Mouse (Mus musculus) mouse trophoblast stem cell (cell line): Measurements from ENCODE around the gene 1700012B07Rik.

ENCODE experiments used
- in situ Hi-C, 2 experiments: fragments of 300-500 bp; cut with MseI, MboI; formaldehyde crosslinking; loops; 2 replicates in 1 of 2; 3 replicates in 1 of 2; pipeline ENCODE4 v1.15.1; 2025

The 1700012B07Rik gene

GRCm38 (mm10) chr11:109827946-109828345 is at the start of gene 1700012B07Rik:
Gene 1700012B07Rik, minus strand, starts transcription at chr11:109828046.
- in situ Hi-C loops = no loop called here

- in situ Hi-C loops = loop anchor here in 1 of 2 experiments (5.0 kb wide), 1 partner anchor 391 kb away; no protein-coding TSS in a partner anchor
Measured at GRCm38 (mm10) chr11:109876767-109877166, 48.9 kb upstream of the 1700012B07Rik start.

GRCm38 (mm10) chr11:109875834-109876233 is 48.0 kb upstream of the 1700012B07Rik start:
- in situ Hi-C loops = loop anchor here in 1 of 2 experiments (5.0 kb wide), 1 partner anchor 391 kb away; no protein-coding TSS in a partner anchor

GRCm38 (mm10) chr11:109875525-109875802 is 47.6 kb upstream of the 1700012B07Rik start:
- in situ Hi-C loops = loop anchor here in 1 of 2 experiments (5.0 kb wide), 1 partner anchor 392 kb away; no protein-coding TSS in a partner anchor

- in situ Hi-C loops = loop anchor here (5.0 to 25.0 kb wide), 2 partner anchors 392 to 438 kb away; partner anchors contain the start of gene Amz2 (in 1 of the 2)
Measured at GRCm38 (mm10) chr11:109874651-109875524, 47.0 kb upstream of the 1700012B07Rik start.

GRCm38 (mm10) chr11:109873852-109874610 is 46.2 kb upstream of the 1700012B07Rik start:
- in situ Hi-C loops = loop anchor here (5.0 to 25.0 kb wide), 2 partner anchors 393 to 437 kb away; partner anchors contain the start of gene Amz2 (in 1 of the 2)

GRCm38 (mm10) chr11:109873161-109873775 is 45.4 kb upstream of the 1700012B07Rik start:
- in situ Hi-C loops = loop anchor here (5.0 to 25.0 kb wide), 2 partner anchors 394 to 436 kb away; partner anchors contain the start of gene Amz2 (in 1 of the 2)

GRCm38 (mm10) chr11:109872674-109873073 is 44.8 kb upstream of the 1700012B07Rik start:
- in situ Hi-C loops = loop anchor here (5.0 to 25.0 kb wide), 2 partner anchors 395 to 435 kb away; partner anchors contain the start of gene Amz2 (in 1 of the 2)

GRCm38 (mm10) chr11:109872056-109872455 is 44.2 kb upstream of the 1700012B07Rik start:
- in situ Hi-C loops = loop anchor here (5.0 to 25.0 kb wide), 2 partner anchors 395 to 435 kb away; partner anchors contain the start of gene Amz2 (in 1 of the 2)

- in situ Hi-C loops = loop anchor here (10.0 to 25.0 kb wide), 2 partner anchors 423 to 431 kb away; partner anchors contain the start of gene Amz2 (in 1 of the 2)
Measured at GRCm38 (mm10) chr11:109867861-109868260, 40.0 kb upstream of the 1700012B07Rik start.

GRCm38 (mm10) chr11:109866537-109867160 is 38.8 kb upstream of the 1700012B07Rik start:
- in situ Hi-C loops = loop anchor here (10.0 to 25.0 kb wide), 2 partner anchors 422 to 429 kb away; partner anchors contain the start of gene Amz2 (in 1 of the 2)

GRCm38 (mm10) chr11:109865526-109865925 is 37.7 kb upstream of the 1700012B07Rik start:
- in situ Hi-C loops = loop anchor here (10.0 to 25.0 kb wide), 2 partner anchors 421 to 428 kb away; partner anchors contain the start of gene Amz2 (in 1 of the 2)

- in situ Hi-C loops = loop anchor here (5.0 to 25.0 kb wide), 4 partner anchors 192 to 427 kb away; partner anchors contain the start of gene Amz2 (in 1 of the 2)
Measured at GRCm38 (mm10) chr11:109863951-109864350, 36.1 kb upstream of the 1700012B07Rik start.

- in situ Hi-C loops = loop anchor here (5.0 to 25.0 kb wide), 4 partner anchors 191 to 426 kb away; partner anchors contain the start of gene Amz2 (in 1 of the 2)
Measured at GRCm38 (mm10) chr11:109863194-109863746, 35.4 kb upstream of the 1700012B07Rik start.

- in situ Hi-C loops = loop anchor here (5.0 to 25.0 kb wide), 4 partner anchors 188 to 423 kb away; partner anchors contain the start of gene Amz2 (in 1 of the 2)
Measured at GRCm38 (mm10) chr11:109860508-109860907, 32.7 kb upstream of the 1700012B07Rik start.

GRCm38 (mm10) chr11:109859939-109860469 is 32.2 kb upstream of the 1700012B07Rik start:
- in situ Hi-C loops = loop anchor here (5.0 to 25.0 kb wide), 4 partner anchors 188 to 423 kb away; partner anchors contain the start of gene Amz2 (in 1 of the 2)

GRCm38 (mm10) chr11:109859441-109859840 is 31.6 kb upstream of the 1700012B07Rik start:
- in situ Hi-C loops = loop anchor here in 1 of 2 experiments (25.0 kb wide), 1 partner anchor 422 kb away; the partner anchor contains the start of gene Amz2

GRCm38 (mm10) chr11:109857086-109857485 is 29.2 kb upstream of the 1700012B07Rik start:
- in situ Hi-C loops = loop anchor here in 1 of 2 experiments (25.0 kb wide), 1 partner anchor 420 kb away; the partner anchor contains the start of gene Amz2

- in situ Hi-C loops = loop anchor here in 1 of 2 experiments (25.0 kb wide), 1 partner anchor 417 kb away; the partner anchor contains the start of gene Amz2
Measured at GRCm38 (mm10) chr11:109854056-109854455, 26.2 kb upstream of the 1700012B07Rik start.
